Mouse (Mus musculus): Measurements from ENCODE around the gene Micall1.
A peak's percentile ranks its signal among the peaks of the same experiment; 100 is the strongest.

Micall1 gene

GRCm38 (mm10) chr15:79108421-79109320 lies at the start of gene Micall1:
Gene Micall1 (plus strand): TSS chr15:79108898.
- no peak for DNase-seq (ENCODE audit: low read depth)

- DNase-seq (ENCODE audit: low read depth) = no peak
Observed at GRCm38 (mm10) chr15:79060887-79061565, 47.7 kb upstream of the Micall1 start.

DNA sequence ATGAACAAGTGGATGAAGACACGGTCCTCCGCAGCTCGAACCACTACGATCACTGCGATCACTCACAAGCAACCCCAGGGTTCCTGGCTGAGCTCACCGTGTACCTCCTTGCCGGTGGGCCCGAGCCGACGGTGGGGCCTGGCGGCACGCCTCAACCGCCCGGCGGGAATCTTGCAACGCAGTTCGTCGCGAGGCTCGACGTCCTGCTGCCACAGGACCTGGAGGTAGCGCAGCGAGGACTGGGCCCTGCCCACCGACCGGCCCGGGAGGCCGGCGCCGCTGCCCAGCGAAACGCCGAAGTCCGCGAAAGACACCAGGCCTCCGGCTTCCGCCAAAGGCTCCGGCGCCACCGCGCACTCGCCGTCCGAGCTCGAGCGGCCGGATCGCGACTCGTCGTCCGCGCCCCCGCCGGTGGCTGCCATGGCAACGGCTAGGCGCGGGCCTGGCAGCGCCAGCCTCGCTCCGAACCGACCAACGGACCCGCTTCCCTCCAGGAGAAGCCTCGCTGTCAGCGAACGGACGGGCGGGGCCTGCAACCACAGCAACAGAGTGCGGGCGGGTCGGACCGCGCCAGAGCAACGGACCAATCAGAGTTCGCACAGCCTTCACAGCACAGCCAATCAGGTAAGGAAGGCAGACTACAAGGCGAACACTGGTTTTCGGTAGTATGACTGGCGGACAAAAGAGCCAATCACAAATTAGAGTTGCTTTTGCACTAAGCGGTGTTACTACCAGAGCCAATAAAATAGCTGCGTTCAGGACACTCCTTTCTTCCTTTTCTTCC lies 46.1 kb upstream of the Micall1 start, which contains the start of gene Ankrd54:
Gene Ankrd54 (minus strand): TSS at position 518 of the 784 bp plus-strand sequence.
- DNase-seq (ENCODE audit: low read depth) = peak; percentile 99

DNA sequence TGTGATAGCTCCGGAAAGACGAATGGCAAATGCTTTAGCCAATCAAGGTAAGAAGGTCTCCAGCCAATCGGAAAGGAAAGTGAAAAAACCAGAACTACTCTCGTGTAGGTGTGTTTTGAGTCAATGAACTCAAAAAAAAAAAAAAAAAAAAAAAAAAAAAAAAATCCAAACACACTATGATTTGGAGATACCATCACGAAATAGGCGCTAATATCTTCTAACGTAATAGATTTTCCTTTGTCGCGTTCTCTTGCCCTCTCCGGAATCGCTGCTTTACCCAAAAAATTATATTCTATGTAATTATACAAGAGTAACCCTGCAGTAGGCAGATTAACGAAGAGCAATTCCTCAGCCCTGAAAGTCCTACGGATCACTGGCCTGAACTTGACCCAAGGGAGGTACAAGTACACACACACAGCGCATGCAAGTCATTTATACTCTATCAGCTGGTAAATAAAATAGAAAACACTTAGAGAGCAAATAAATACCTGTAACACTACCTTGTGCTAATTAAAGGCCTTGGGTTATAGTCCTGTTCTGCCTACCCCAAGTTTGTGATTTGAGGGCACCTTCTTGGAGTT lies 45.4 kb upstream of the Micall1 start:
- DNase-seq (ENCODE audit: low read depth) = no peak

DNA sequence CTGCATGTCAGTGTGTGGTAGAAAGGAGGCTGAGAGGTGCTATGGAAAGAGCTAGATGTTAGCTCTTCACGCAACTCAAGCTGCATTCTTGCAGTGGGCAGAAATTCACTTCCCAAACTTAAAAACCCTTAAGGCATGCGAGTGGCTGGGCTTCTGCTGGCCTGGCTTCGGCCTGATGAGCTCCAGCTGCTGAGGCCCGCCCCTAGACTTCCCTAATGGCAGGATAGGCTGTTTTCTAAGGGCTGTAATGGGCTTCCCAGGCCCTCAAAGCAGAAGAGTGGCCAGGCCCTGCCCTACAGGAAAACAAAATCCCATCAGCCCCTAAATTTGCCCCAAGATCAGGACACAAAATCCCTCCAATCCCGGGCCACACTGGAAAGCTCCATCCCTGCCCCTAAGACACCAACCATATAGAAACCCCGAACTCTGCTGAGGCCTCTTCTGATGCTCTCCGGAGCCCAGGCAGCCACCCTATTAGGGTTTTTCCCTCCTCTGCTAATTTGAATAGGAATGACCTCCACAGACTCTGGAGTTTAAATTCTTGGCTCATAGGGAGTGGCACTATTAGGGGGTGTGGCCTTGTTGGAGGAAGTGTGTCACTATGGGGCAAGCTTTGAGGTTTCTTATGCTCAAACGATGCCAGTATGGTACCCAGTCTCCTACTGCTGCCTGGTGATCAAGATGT lies 43.5 kb upstream of the Micall1 start:
- no peak for DNase-seq (ENCODE audit: low read depth)

GRCm38 (mm10) chr15:79066276-79066675 lies 42.4 kb upstream of the Micall1 start:
- no peak for DNase-seq (ENCODE audit: low read depth)

- no peak for DNase-seq (ENCODE audit: low read depth)
Observed at GRCm38 (mm10) chr15:79067631-79068030, 41.1 kb upstream of the Micall1 start.

DNA sequence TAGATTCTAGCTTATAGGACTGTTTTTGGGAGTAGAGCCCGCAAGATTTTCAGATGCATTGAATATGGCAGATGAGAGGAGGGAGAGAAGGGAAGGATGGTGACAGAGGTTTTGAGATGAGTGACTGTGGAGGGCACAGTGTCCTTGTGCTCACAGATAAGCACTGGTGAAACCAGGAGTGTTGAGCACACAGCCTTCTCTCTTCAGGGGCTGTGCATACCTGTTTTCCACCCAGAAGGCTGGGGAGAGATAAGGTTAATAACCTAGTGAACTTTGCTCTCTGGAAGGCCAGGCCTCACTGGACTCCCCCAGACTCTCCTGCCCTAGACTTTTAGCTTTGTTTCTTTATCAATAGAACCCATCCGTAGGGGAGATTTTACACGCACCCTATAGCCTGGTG lies 40.3 kb upstream of the Micall1 start:
- no peak for DNase-seq (ENCODE audit: low read depth)

DNA sequence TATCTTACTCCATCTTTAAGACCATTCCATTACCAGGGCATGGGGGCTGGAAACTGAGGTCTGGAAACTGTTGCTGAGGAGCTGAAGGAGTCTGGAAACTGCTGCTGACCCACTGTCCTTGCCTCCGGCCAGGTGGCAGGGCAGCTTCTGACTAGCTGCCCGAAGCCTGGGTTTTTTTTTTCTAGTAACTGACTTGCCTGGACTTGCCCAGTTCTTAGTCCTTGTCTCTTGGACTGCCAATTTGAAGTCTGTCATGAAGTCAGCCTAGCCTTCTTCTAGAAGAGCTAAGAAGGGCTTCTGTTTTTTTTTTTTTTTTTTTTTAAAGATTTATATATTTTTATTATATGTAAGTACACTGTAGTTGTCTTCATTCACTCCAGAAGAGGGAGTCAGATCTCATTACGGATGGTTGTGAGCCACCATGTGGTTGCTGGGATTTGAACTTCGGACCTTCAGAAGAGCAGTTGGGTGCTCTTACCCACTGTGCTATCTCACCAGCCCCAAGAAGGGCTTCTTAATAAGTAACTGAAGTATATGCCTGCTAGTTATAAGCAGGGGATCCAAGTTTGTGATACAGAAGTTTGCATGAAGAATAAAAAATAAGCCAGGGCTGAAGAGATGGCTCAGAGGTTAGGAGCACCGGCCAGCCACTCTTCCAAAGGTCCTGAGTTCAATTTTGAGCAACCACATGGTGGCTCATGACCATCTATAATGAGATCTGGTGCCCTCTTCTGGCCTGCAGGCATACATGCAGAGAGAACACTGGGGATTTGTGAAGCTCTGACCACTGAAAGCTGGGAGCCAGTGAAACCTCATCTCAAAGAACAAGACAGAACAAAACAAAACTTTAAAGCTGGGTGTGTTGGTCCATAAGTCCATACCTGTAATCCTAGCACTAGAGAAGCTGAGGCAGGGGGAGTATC lies 37.3 kb upstream of the Micall1 start:
- no peak for DNase-seq (ENCODE audit: low read depth)

DNA sequence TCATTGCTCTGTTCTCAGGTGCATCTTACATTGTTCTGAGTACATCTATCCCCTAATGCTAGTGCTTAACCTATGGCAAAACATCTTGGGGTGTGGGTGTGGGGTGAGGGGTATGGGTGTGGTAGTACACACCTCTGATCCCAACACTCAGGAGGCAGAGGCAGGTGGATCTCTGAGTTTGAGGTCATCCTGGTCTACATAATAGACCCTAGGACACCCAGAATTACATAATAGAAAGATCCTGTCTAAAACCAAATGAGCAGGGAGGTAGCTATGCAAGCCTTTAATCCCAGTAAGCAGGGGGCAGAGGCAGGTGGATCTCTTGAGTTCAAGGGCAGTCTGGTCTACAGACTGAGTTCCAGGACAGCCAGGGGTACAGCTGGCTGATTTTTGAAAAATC lies 34.9 kb upstream of the Micall1 start:
- DNase-seq (ENCODE audit: low read depth) = no peak

DNA sequence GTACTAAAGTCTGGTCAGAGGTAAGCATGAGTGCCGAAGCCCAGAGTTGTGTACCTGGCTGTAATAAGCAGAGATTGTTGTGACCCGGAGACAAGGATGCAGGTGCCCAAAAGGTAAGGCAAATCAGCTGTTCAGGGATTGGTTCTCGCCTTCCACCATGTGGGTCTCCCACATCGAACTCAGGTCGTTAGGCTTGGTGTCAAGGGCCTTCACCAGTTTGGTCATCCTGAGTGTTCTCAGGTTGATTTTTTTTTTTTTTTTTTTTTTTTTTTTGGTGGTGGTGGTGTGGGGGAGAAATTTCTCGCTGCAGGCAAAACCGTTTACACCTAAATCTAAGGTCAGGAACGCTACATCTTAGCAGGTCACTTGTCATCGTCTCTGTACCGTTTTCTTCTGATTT lies 34.3 kb upstream of the Micall1 start:
- DNase-seq (ENCODE audit: low read depth) = no peak

- DNase-seq (ENCODE audit: low read depth) = peak; percentile 72
Observed at GRCm38 (mm10) chr15:79074913-79075532, 33.7 kb upstream of the Micall1 start, which contains the start of gene Eif3l. Gene Eif3l (plus strand): TSS chr15:79075179.

- DNase-seq (ENCODE audit: low read depth) = no peak
Observed at GRCm38 (mm10) chr15:79075658-79076365, 32.9 kb upstream of the Micall1 start.

GRCm38 (mm10) chr15:79079567-79079966 lies 29.1 kb upstream of the Micall1 start:
- no peak for DNase-seq (ENCODE audit: low read depth)

GRCm38 (mm10) chr15:79092284-79092683 lies 16.4 kb upstream of the Micall1 start:
- DNase-seq (ENCODE audit: low read depth) = no peak

- no peak for DNase-seq (ENCODE audit: low read depth)
Observed at GRCm38 (mm10) chr15:79093083-79093839, 15.4 kb upstream of the Micall1 start.

DNA sequence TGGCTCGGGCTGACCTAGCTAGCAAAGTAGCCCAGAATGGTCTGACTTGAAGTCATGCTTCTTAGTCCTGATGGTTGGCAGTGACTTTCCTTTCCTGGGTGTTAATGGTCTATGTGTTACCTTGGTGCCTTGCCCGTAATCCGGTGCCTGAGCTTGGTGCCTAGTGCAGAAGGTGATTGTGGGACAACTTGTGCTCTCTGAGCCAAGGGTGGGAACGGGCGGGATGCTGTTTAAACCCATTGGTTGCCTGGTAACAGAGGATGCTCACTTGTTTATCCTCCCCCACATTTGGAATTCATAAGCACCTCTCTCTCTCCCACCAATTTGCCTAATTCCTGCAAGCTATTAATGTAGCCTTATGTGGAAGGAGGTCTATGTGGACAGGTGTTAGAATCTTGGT lies 13.2 kb upstream of the Micall1 start:
- DNase-seq (ENCODE audit: low read depth) = no peak

- no peak for DNase-seq (ENCODE audit: low read depth)
Observed at GRCm38 (mm10) chr15:79096556-79096955, 12.1 kb upstream of the Micall1 start.

Data from c-Kit-positive CD71-positive TER-119-negative erythroid progenitor cells, embryonic 14.5 days (primary cell).